Mouse (Mus musculus) hindbrain, embryonic 11.5 days (tissue): Measurements from ENCODE around the gene Spns3. TPM values are rescaled to one million over a fixed set of nuclear protein-coding genes. Genes with fewer than 3 reads are reported as not detected.

Source experiments
- ATAC-seq: fragments of 200-750 bp; cut with Nextera tagmentation; 2 replicates; pipeline ENCODE4 v1.8.0; 2017; ENCODE audit warnings: mild to moderate bottlenecking, moderate TSS enrichment, moderate library complexity; ENCODE audit not compliant: low FRiP score
- DNase-seq: peaks from one replicate; pipeline ENCODE4 v3.0.0-alpha.2; 2015; ENCODE audit warnings: low spot score
- H3K27ac ChIP-seq: fragments of 300-500 bp; sonication (generic); 2 replicates; pipeline ENCODE4 v1.5.1; 2014; ENCODE audit warnings: mild to moderate bottlenecking, low read depth, low read length
- H3K27me3 ChIP-seq: fragments of 300-500 bp; sonication (generic); 2 replicates; pipeline ENCODE4 v1.6.1; 2014; ENCODE audit warnings: mild to moderate bottlenecking, low read length, moderate library complexity, mixed read lengths; ENCODE audit not compliant: control insufficient read depth, insufficient read depth
- H3K36me3 ChIP-seq: fragments of 300-500 bp; sonication (generic); 2 replicates; pipeline ENCODE4 v1.6.1; 2014; ENCODE audit warnings: mild to moderate bottlenecking, low read length, moderate library complexity, mixed read lengths; ENCODE audit not compliant: control insufficient read depth, insufficient read depth
- H3K4me1 ChIP-seq: fragments of 300-500 bp; sonication (generic); replicated peaks from 2 replicates; pipeline ENCODE4 v1.6.1; 2014; ENCODE audit warnings: low read length, mixed read lengths; ENCODE audit not compliant: control insufficient read depth, insufficient read depth
- H3K4me2 ChIP-seq: fragments of 300-500 bp; sonication (generic); replicated peaks from 2 replicates; pipeline ENCODE4 v1.6.1; 2014; ENCODE audit warnings: mild to moderate bottlenecking, low read depth, low read length
- H3K4me3 ChIP-seq: fragments of 300-500 bp; sonication (generic); 2 replicates; pipeline ENCODE4 v1.5.1; 2014; ENCODE audit warnings: low read depth, low read length
- H3K9ac ChIP-seq: fragments of 300-500 bp; sonication (generic); 2 replicates; pipeline ENCODE4 v1.6.1; 2014; ENCODE audit warnings: low read depth, low read length
- H3K9me3 ChIP-seq: fragments of 300-500 bp; sonication (generic); 2 replicates; pipeline ENCODE4 v1.6.1; 2016; ENCODE audit warnings: low read length; ENCODE audit not compliant: control insufficient read depth
- WGBS: fragments of 180-500 bp; shearing (Covaris S2); extraction: QIAGEN DNeasy Blood & Tissue Kit; methylation state at CpG from one replicate; pipeline ENCODE4 v1.1.7; 2014; 5-methylcytosine and 5-hydroxymethylcytosine counted together
- polyA plus RNA-seq: library from polyadenylated mRNA; unstranded; fragments of >200 nt; fragmentation: Nextera tagmentation; extraction: Ambion mirVana; gene quantifications from 2 replicates; pipeline ENCODE4 v1.2.1, GENCODE M21; 2014

Gene Spns3
- polyA plus RNA-seq, 1 experiment from 2014 or later, result not detected

GRCm38 (mm10) chr11:72487171-72487570, 63.1 kb downstream of the Spns3 start:
- DNase-seq (no peak), ATAC-seq (no peak)
- H3K4me3 ChIP-seq, result no peak overlapping the region
- H3K36me3 ChIP-seq, result no peaks in the 10 kb centered on the region
- H3K27ac ChIP-seq, result no peak overlapping the region
- H3K9ac ChIP-seq, result no peak overlapping the region
- H3K9me3 ChIP-seq, result no peaks in the 10 kb centered on the region
- peaks cover 16% of the 10 kb centered on the region for H3K27me3 ChIP-seq
- whole genome bisulfite sequencing, result 54% methylated on average over 5 of the region's 5 CpGs
- H3K4me1 ChIP-seq, result peaks cover 2% of the 10 kb centered on the region
- H3K4me2 ChIP-seq, result no peak overlapping the region; the same call in 1 of the 2 replicates

GRCm38 (mm10) chr11:72485960-72486359, 64.3 kb downstream of the Spns3 start:
- no peak overlapping the region for H3K4me2 ChIP-seq
- H3K4me3 ChIP-seq, result no peak overlapping the region
- H3K4me1 ChIP-seq, result peaks cover 2% of the 10 kb centered on the region
- no peak for ATAC-seq
- WGBS, result 71% methylated on average over 11 of the region's 11 CpGs
- H3K27me3 ChIP-seq, result peaks cover 16% of the 10 kb centered on the region
- no peaks in the 10 kb centered on the region for H3K9me3 ChIP-seq
- no peak overlapping the region for H3K27ac ChIP-seq
- no peak for DNase-seq
- H3K9ac ChIP-seq, result no peak overlapping the region
- no peaks in the 10 kb centered on the region for H3K36me3 ChIP-seq

- Histone ChIP-seq H3K27ac (no peak overlapping the region), H3K4me1 (peaks cover 2% of the 10 kb centered on the region), H3K4me3 (no peak overlapping the region), H3K9me3 (no peaks in the 10 kb centered on the region), H3K36me3 (no peaks in the 10 kb centered on the region), H3K9ac (no peak overlapping the region), H3K27me3 (peaks cover 16% of the 10 kb centered on the region), H3K4me2 (no peak overlapping the region)
- ATAC-seq, result no peak
- peak; percentile 20 for DNase-seq
- WGBS, result 56% methylated on average over 5 of the region's 5 CpGs
These were observed 65.1 kb downstream of the Spns3 start for GRCm38 (mm10) chr11:72485157-72485556.

DNA sequence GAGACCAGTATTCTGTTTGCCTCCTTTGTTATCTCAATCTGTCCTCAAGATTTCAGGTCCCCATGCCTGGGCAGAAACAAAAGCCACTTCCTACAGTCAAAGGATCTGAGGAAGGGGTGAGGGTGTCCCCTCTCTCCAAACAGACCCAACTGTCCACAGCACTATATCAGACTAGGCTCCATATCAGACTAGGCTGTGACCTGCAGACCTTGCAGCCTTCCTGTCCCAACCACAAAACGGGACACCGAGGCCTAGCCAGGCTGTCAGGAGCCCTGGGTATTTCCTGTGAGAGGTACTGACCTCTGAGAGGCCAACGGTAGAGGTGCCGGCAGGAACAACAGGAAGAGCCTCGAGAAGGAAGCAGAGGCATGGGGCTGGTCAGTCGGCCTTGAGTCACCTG, 65.8 kb downstream of the Spns3 start:
- Histone ChIP-seq H3K27me3 (peaks cover 16% of the 10 kb centered on the region), H3K4me1 (peaks cover 2% of the 10 kb centered on the region), H3K27ac (no peak overlapping the region), H3K36me3 (no peaks in the 10 kb centered on the region), H3K4me3 (no peak overlapping the region), H3K9me3 (no peaks in the 10 kb centered on the region), H3K4me2 (no peak overlapping the region), H3K9ac (no peak overlapping the region)
- ATAC-seq (no peak), DNase-seq (no peak)
- WGBS, result 64% methylated on average over 6 of the region's 6 CpGs

GRCm38 (mm10) chr11:72481952-72482351, 68.4 kb downstream of the Spns3 start:
- no peaks in the 10 kb centered on the region; the same call in 1 of the 2 replicates for H3K4me1 ChIP-seq
- no peak overlapping the region for H3K4me2 ChIP-seq
- DNase-seq (no peak), ATAC-seq (no peak)
- peaks cover 3% of the 10 kb centered on the region; the same call in 1 of the 2 replicates for H3K27me3 ChIP-seq
- no peak overlapping the region for H3K27ac ChIP-seq
- H3K9ac ChIP-seq, result no peak overlapping the region
- no peaks in the 10 kb centered on the region for H3K9me3 ChIP-seq
- no peaks in the 10 kb centered on the region for H3K36me3 ChIP-seq
- WGBS, result 88% methylated on average over 4 of the region's 4 CpGs
- H3K4me3 ChIP-seq, result no peak overlapping the region

DNA sequence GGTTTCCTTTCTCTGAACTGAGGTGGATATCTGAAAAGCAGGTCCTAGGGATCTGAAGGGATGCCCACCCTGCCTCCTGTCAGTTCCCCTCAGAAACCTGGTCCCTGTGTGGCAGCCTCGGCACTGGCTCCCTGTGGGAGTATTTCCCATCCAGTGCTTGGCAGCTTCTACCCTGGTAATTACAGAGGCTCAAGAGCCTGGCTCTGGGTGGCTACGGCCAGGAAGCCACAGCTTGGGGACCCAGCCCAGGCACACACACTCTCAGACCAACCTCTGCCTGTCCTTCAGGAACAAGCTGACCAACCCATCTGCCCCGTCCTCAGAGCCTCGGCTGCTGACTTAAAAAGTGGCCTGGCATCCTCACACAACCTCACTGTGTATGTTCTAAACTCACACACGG, 69.0 kb downstream of the Spns3 start:
- no peak for DNase-seq
- Histone ChIP-seq H3K4me2 (no peak overlapping the region), H3K4me1 (no peaks in the 10 kb centered on the region; the same call in 1 of the 2 replicates), H3K9ac (no peak overlapping the region), H3K27me3 (0 out of 2 replicates have a peak, but pooled peaks cover 3% of the 10 kb centered on the region), H3K27ac (no peak overlapping the region), H3K4me3 (no peak overlapping the region), H3K36me3 (no peaks in the 10 kb centered on the region), H3K9me3 (no peaks in the 10 kb centered on the region)
- 85% methylated on average over 5 of the region's 5 CpGs for WGBS
- ATAC-seq, result no peak

DNA sequence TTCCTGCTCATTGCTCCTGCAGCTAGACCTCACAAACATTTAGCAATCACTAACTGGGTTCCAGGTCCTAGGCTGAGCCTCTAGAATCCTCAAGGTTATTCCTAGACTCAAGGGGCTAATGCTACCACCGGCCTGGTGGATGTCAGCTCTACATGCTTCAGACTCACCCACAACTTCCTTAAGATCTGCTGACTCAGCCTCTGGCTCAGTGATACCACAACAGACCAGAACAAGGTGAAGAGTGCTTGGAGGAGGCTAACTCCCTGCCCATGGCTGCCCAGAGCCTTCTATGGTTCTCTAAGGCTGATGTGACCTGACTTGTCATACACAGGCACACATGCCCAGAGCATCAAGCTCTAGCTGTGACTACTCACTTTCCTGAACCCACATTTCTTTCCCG, 70.8 kb downstream of the Spns3 start:
- Histone ChIP-seq H3K27ac (no peak overlapping the region), H3K4me3 (no peak overlapping the region), H3K9ac (no peak overlapping the region), H3K4me1 (no peaks in the 10 kb centered on the region; the same call in none of the 2 replicates), H3K9me3 (no peaks in the 10 kb centered on the region), H3K4me2 (no peak overlapping the region), H3K36me3 (no peaks in the 10 kb centered on the region), H3K27me3 (no peaks in the 10 kb centered on the region)
- 80% methylated on average over 2 of the region's 2 CpGs for WGBS
- DNase-seq, result no peak
- no peak for ATAC-seq

DNA sequence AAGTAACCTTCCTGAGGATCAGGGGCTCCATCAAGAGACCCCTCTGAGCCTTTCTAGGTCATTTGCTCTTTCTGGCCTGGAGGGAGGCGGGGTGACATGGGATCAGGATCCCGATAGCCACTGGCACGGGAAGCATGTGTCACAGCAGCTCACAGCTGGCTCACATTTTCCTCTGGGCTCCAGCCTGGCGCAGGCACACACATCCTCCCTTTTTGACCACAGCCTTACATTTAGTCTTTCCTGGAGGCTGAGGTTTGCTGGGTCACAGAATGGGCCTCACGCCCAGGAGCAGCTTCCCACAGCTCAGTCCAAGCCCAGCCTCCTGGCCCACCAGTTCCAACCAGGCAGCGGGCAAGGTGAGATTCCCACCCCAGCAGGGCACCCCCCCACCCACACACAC, 72.1 kb downstream of the Spns3 start:
- H3K9ac ChIP-seq, result no peak overlapping the region
- WGBS, result 78% methylated on average over 6 of the region's 6 CpGs
- H3K9me3 ChIP-seq, result no peaks in the 10 kb centered on the region
- H3K27me3 ChIP-seq, result no peaks in the 10 kb centered on the region
- ATAC-seq (no peak), DNase-seq (no peak)
- H3K36me3 ChIP-seq, result no peaks in the 10 kb centered on the region
- H3K27ac ChIP-seq, result no peak overlapping the region
- H3K4me3 ChIP-seq, result no peak overlapping the region
- no peaks in the 10 kb centered on the region; the same call in none of the 2 replicates for H3K4me1 ChIP-seq
- H3K4me2 ChIP-seq, result no peak overlapping the region

- H3K27ac ChIP-seq, result no peak overlapping the region
- no peaks in the 10 kb centered on the region for H3K36me3 ChIP-seq
- no peak overlapping the region for H3K4me2 ChIP-seq
- H3K4me3 ChIP-seq, result no peak overlapping the region
- H3K27me3 ChIP-seq, result no peaks in the 10 kb centered on the region
- no peaks in the 10 kb centered on the region; the same call in none of the 2 replicates for H3K4me1 ChIP-seq
- ATAC-seq (no peak), DNase-seq (no peak)
- H3K9me3 ChIP-seq, result no peaks in the 10 kb centered on the region
- 84% methylated on average over 1 of the region's 1 CpGs for WGBS
- H3K9ac ChIP-seq, result no peak overlapping the region
These were observed 72.7 kb downstream of the Spns3 start for GRCm38 (mm10) chr11:72477653-72478052.
